Mouse (Mus musculus): ENCODE data around the gene Rundc3b. TPM values are rescaled to one million over a fixed set of nuclear protein-coding genes. Genes with fewer than 3 reads are reported as not detected.

Rundc3b gene
- polyA plus RNA-seq, 1 experiment: 0.71 TPM

- no peak overlapping the region for H3K27ac ChIP-seq (replicated peaks; ENCODE audit: low read depth, low read length)
- H3K4me1 ChIP-seq (ENCODE audit: control insufficient read depth, insufficient read depth, insufficient read length, low read length): no peaks in the 10 kb centered on the region
- no peak overlapping the region for H3K4me3 ChIP-seq (ENCODE audit: insufficient read depth, low read depth, low read length)
Observed at GRCm38 (mm10) chr5:8542631-8543207, 80.0 kb downstream of the Rundc3b start.

DNA sequence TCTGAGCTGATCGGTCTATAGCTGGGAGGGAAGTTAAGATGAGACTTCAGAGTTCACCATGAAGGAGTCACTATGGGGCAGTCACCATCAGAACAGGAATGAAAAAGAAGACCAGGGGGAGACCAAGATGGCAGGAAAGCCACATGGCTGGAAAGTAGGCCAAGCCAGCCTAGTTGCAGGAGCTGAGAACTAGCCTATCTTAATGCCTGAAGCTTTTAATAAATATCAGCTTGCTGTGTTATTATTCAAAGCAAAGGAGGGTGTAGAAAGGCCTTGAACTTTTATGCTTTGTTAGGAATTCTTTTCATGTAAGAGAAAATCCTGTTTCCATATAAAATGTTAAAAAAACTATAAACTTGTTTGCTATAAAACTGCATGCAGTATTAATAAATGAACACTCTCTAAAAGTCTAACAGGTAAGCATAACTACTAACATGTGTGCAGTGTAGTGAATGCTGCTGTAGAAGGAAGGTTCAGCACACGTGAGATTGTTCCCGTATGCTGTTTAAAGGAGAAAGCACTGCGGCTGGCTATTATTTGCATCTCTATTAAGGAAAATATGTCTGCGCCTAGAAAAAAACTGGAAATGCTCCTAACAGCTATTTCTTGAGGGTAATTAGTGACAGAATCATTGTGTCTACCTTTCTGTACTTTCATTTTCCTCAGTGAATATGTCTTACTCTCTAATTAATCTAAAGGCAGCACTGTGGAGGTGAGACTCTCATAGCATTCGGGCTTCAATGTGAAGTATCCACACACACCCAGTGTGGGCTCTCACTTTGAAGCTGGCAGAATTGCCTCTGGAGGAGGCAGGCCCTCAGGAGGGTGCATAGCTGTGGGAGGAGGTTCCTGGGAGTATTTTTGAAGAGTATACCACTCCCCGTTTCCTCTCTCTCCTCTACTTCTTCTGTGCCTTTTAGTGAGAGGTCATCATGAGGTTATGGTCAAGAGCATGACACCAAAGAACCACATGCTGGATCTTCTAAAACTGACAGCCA is 81.3 kb downstream of the Rundc3b start:
- no peaks in the 10 kb centered on the region for H3K4me1 ChIP-seq (ENCODE audit: control insufficient read depth, insufficient read depth, insufficient read length, low read length)
- H3K4me3 ChIP-seq (ENCODE audit: insufficient read depth, low read depth, low read length): no peak overlapping the region
- H3K27ac ChIP-seq (replicated peaks; ENCODE audit: low read depth, low read length): no peak overlapping the region

DNA sequence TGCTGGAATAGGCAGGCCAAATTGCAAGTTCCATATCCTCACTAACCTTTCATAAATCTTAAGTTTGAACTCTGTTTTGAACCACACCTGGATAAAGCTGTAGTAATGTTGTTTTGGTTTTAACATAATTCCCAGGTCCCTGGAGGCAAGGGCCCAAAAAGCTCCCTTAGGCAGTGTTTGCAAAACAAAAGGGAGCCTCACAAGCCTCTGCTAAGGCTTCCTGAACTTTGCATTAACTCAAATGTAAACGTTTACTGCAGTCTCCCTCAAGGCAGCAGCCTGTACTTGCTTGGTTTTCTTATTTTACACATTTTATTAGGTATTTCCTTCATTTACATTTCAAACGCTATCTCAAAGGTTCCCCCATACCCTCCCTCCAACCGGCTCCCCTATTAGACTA is 103.7 kb downstream of the Rundc3b start:
- H3K27ac ChIP-seq (replicated peaks; ENCODE audit: low read depth, low read length): no peak overlapping the region
- no peak overlapping the region for H3K4me3 ChIP-seq (ENCODE audit: insufficient read depth, low read depth, low read length)
- H3K4me1 ChIP-seq (ENCODE audit: control insufficient read depth, insufficient read depth, insufficient read length, low read length): no peaks in the 10 kb centered on the region

DNA sequence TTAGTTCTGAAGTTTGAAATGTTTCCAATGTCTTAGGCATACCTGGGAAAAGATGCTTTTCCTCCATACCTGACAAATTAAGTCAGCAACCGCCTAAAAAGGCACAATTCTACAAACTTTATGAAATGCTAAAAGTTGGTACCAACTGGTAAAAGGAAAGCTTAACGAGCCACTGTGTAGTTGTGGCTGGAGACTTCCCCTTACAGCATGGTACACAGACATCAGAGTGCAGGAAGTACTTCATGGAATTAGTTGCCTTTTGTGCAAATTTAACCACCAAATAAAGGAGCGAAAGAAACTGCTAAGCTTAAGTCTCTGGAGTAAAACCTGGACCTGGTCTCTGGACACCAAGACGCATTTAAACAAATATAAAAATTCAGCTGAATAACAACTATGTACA is 131.0 kb downstream of the Rundc3b start:
- Histone ChIP-seq H3K27ac (replicated peaks; ENCODE audit: low read depth, low read length) (no peak overlapping the region), H3K4me3 (ENCODE audit: insufficient read depth, low read depth, low read length) (no peak overlapping the region), H3K4me1 (ENCODE audit: control insufficient read depth, insufficient read depth, insufficient read length, low read length) (no peaks in the 10 kb centered on the region)

- H3K27ac ChIP-seq (replicated peaks; ENCODE audit: low read depth, low read length): no peak overlapping the region
- H3K4me1 ChIP-seq (ENCODE audit: control insufficient read depth, insufficient read depth, insufficient read length, low read length): no peaks in the 10 kb centered on the region
Observed at GRCm38 (mm10) chr5:8489471-8490110, 133.2 kb downstream of the Rundc3b start.

DNA sequence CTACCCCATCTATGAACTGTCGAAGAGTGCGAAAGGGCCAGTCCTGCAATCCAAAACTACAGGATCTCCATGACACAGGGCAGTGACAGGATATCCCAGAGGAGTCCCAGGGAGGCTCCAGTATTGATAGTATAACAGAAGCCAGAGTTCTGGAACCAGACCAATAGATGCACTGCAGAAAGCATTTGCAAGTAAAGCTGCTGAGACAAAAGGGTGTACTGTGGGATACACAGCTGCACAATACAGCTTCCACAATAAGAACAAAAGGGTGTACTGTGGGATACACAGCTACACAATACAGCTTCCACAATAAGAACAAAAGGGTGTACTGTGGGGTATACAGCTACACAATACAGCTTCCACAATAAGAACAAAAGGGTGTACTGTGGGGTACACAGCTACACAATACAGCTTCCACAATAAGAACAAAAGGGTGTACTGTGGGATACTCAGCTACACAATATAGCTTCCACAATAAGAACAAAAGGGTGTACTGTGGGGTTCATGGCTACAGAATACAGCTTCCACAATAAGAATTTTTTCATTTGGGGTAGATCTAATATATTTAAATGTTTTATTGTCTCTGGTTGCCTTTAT is 134.0 kb downstream of the Rundc3b start:
- H3K4me1 ChIP-seq (ENCODE audit: control insufficient read depth, insufficient read depth, insufficient read length, low read length): no peaks in the 10 kb centered on the region
- H3K4me3 ChIP-seq (ENCODE audit: insufficient read depth, low read depth, low read length): no peak overlapping the region
- H3K27ac ChIP-seq (replicated peaks; ENCODE audit: low read depth, low read length): no peak overlapping the region

More at GRCm38 (mm10) chr5:8489471-8490110, 133.2 kb downstream of the Rundc3b start:
- H3K4me3 ChIP-seq (ENCODE audit: insufficient read depth, low read depth, low read length): no peak overlapping the region

DNA sequence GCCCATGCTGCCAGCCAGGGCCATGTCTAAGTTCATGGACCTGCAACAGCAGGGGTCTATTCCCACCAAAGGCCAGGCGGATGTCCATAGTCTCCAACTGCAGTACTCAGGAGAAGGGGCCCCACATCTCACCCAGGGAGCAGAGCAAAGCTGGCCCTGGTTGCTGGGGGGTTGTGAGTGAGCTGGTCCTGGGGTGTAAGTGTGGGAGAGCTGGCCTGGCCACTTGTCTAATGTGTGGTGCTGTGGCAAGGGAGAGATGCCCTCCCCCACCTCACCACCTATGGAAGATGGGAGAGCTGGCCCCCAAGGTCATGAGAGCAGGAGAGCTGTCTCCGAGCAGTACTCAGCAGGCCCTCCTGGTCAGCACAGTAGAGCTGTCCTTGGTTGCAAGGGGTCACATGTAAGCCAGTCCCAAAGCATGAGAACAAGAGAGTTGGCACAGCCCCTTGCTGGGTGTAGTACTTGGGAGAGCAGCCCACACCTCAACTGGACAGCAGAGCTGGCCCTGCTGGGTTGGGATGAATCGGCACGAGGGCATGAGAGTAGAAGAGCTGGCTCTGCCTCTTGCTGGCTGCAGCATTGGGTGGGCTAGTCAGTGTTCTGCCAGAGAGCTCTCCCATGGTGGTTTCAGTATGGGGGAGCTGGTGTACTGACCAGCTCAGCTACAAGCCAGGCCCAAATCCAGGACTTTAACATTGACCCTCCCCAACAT is 134.6 kb downstream of the Rundc3b start:
- no peak overlapping the region for H3K4me3 ChIP-seq (ENCODE audit: insufficient read depth, low read depth, low read length)
- H3K27ac ChIP-seq (replicated peaks; ENCODE audit: low read depth, low read length): no peak overlapping the region
- no peaks in the 10 kb centered on the region for H3K4me1 ChIP-seq (ENCODE audit: control insufficient read depth, insufficient read depth, insufficient read length, low read length)

DNA sequence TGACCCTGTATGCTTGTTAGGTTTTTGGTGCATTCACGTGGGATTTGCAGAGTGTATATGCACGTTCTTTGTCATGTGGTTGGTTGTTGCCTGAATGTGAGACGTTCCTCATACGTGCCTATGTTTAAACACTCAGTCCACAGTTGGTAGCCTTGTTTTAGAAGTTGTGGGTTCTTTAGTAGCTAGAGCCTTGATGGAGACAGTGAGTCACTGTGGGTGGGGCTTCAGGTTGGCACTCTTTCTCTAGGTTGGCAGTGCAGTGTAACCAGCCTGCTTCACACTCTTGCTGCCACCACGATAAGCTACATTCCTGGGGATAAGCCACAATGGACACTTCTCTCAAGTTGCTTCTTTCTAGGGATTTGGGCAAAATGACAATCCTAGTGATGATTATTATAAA is 166.2 kb downstream of the Rundc3b start:
- Histone ChIP-seq H3K4me3 (ENCODE audit: insufficient read depth, low read depth, low read length) (no peak overlapping the region), H3K4me1 (ENCODE audit: control insufficient read depth, insufficient read depth, insufficient read length, low read length) (no peaks in the 10 kb centered on the region), H3K27ac (replicated peaks; ENCODE audit: low read depth, low read length) (no peak overlapping the region)

GRCm38 (mm10) chr5:8455565-8455964 is 167.2 kb downstream of the Rundc3b start:
- Histone ChIP-seq H3K4me3 (ENCODE audit: insufficient read depth, low read depth, low read length) (no peak overlapping the region), H3K4me1 (ENCODE audit: control insufficient read depth, insufficient read depth, insufficient read length, low read length) (no peaks in the 10 kb centered on the region), H3K27ac (replicated peaks; ENCODE audit: low read depth, low read length) (no peak overlapping the region)

Other genes with a start within 250 kb of the Rundc3b start
- 1.3 and 1.4 TPM in 2 replicates for gene Dbf4, start 200.2 kb downstream of the Rundc3b start, polyA plus RNA-seq (2012; ENCODE audit: insufficient read depth, insufficient read length, missing spikeins)
- 4.8 and 5.2 TPM in 2 replicates for gene Slc25a40, start 200.1 kb downstream of the Rundc3b start, polyA plus RNA-seq (2012; ENCODE audit: insufficient read depth, insufficient read length, missing spikeins)
- 1.9 and 2.2 TPM in 2 replicates for gene Abcb1a, start 37.1 kb upstream of the Rundc3b start, polyA plus RNA-seq (2012; ENCODE audit: insufficient read depth, insufficient read length, missing spikeins)
- 7.9 and 9.2 TPM in 2 replicates for gene Abcb1b, start 175.2 kb upstream of the Rundc3b start, polyA plus RNA-seq (2012; ENCODE audit: insufficient read depth, insufficient read length, missing spikeins)